Mouse (Mus musculus): ENCODE data around the gene Tirap.

GRCm38 (mm10) chr9:35170071-35170470 lies 30.0 kb downstream of the Tirap start:
- TF ChIP-seq POLR2A (IDR thresholded peaks at IDR 0.05; ENCODE audit: control insufficient read depth, low read depth, low read length), result no peak
- TF ChIP-seq CTCF (IDR thresholded peaks at IDR 0.05; ENCODE audit: control insufficient read depth, insufficient read depth, insufficient replicate concordance, low read depth, low read length), result no peak

All from testis, adult 2 months (tissue).